Mouse (Mus musculus) liver, embryonic 16.5 days (tissue): ENCODE data around the gene Zfp382. TPM values are rescaled to one million over a fixed set of nuclear protein-coding genes. Genes with fewer than 3 reads are reported as not detected.

ENCODE experiments used
- ATAC-seq: fragments of 200-750 bp; cut with Nextera tagmentation; 2 replicates; pipeline ENCODE4 v1.8.0; 2017; ENCODE audit warnings: low read depth, mild to moderate bottlenecking, moderate number of reproducible peaks, moderate library complexity
- H3K27ac ChIP-seq: fragments of 300-500 bp; sonication (generic); 2 replicates; pipeline ENCODE4 v1.5.1; 2014; ENCODE audit warnings: mild to moderate bottlenecking, low read length
- H3K27me3 ChIP-seq: fragments of 300-500 bp; sonication (generic); 2 replicates; pipeline ENCODE4 v1.6.1; 2014; ENCODE audit warnings: low read depth, low read length, mixed read lengths; ENCODE audit not compliant: control insufficient read depth, insufficient read depth
- H3K36me3 ChIP-seq: fragments of 300-500 bp; sonication (generic); 2 replicates; pipeline ENCODE4 v1.6.1; 2014; ENCODE audit warnings: mild to moderate bottlenecking; ENCODE audit not compliant: control insufficient read depth, insufficient read depth
- H3K4me1 ChIP-seq: fragments of 300-500 bp; sonication (generic); 2 replicates; pipeline ENCODE4 v1.6.1; 2014; ENCODE audit warnings: low read depth, low read length, mixed read lengths; ENCODE audit not compliant: control insufficient read depth
- H3K4me2 ChIP-seq: fragments of 300-500 bp; sonication (generic); 2 replicates; pipeline ENCODE4 v1.6.1; 2014; ENCODE audit warnings: low read depth, low read length, mixed read lengths
- H3K4me3 ChIP-seq: fragments of 300-500 bp; sonication (generic); 2 replicates; pipeline ENCODE4 v1.5.1; 2014; ENCODE audit warnings: low read depth, mild to moderate bottlenecking, low read length
- H3K9ac ChIP-seq: fragments of 300-500 bp; sonication (generic); 2 replicates; pipeline ENCODE4 v1.6.1; 2014; ENCODE audit warnings: low read depth, low read length
- H3K9me3 ChIP-seq: fragments of 300-500 bp; sonication (generic); replicated peaks from 2 replicates; pipeline ENCODE4 v1.6.1; 2016; ENCODE audit warnings: low read length; ENCODE audit not compliant: control insufficient read depth
- WGBS: fragments of 180-500 bp; shearing (Covaris S2); extraction: QIAGEN DNeasy Blood & Tissue Kit; methylation state at CpG from one replicate; pipeline ENCODE4 v1.1.7; 2014; ENCODE audit not compliant: insufficient replicate concordance; 5-methylcytosine and 5-hydroxymethylcytosine counted together
- polyA plus RNA-seq: library from polyadenylated mRNA; unstranded; fragments of >200 nt; fragmentation: Nextera tagmentation; extraction: Ambion mirVana; gene quantifications from 2 replicates; pipeline ENCODE4 v1.2.1, GENCODE M21; 2015

Gene Zfp382
- 1.0 and 1.4 TPM in 2 replicates for polyA plus RNA-seq

GRCm38 (mm10) chr7:30121308-30122187 lies at the start of gene Zfp382:
Gene Zfp382 (plus strand): TSS chr7:30121942.
- peak within 1 kb of the TSS; percentile 69 for H3K9ac ChIP-seq
- peak within 1 kb of the TSS; percentile 98 for H3K4me2 ChIP-seq
- H3K27ac ChIP-seq = peak within 1 kb of the TSS; percentile 68
- peaks cover 4% of the 10 kb centered on the region for H3K4me1 ChIP-seq
- peak; percentile 97 for ATAC-seq
- peak within 1 kb of the TSS; percentile 80 for H3K4me3 ChIP-seq
- no peaks in the 10 kb centered on the region; the same call in 1 of the 2 replicates for H3K9me3 ChIP-seq
- no peaks in the 10 kb centered on the region for H3K36me3 ChIP-seq
- under 1% methylated on average over 61 of the region's 61 CpGs for WGBS
- no peaks in the 10 kb centered on the region for H3K27me3 ChIP-seq

GRCm38 (mm10) chr7:30072146-30073028 lies 49.4 kb upstream of the Zfp382 start, which contains the start of gene Zfp82:
Gene Zfp82 (minus strand): TSS chr7:30072900.
- ATAC-seq = peak; percentile 94
- Histone ChIP-seq H3K9ac (peak within 1 kb of the TSS; percentile 78), H3K4me1 (peaks cover 7% of the 10 kb centered on the region), H3K4me2 (peak within 1 kb of the TSS; percentile 98), H3K36me3 (no peaks in the 10 kb centered on the region), H3K4me3 (peak within 1 kb of the TSS; percentile 82), H3K9me3 (no peaks in the 10 kb centered on the region), H3K27ac (peak within 1 kb of the TSS; percentile 39; the same call in 1 of the 2 replicates), H3K27me3 (no peaks in the 10 kb centered on the region)
- WGBS = under 1% methylated on average over 50 of the region's 50 CpGs

GRCm38 (mm10) chr7:30086524-30086923 lies 35.2 kb upstream of the Zfp382 start:
- H3K27me3 ChIP-seq = no peaks in the 10 kb centered on the region
- no peaks in the 10 kb centered on the region for H3K36me3 ChIP-seq
- H3K27ac ChIP-seq = no peak overlapping the region
- H3K4me3 ChIP-seq = no peak overlapping the region
- no peak overlapping the region for H3K4me2 ChIP-seq
- no peak overlapping the region for H3K9ac ChIP-seq
- H3K9me3 ChIP-seq = no peaks in the 10 kb centered on the region
- 66% methylated on average over 9 of the region's 9 CpGs for WGBS
- ATAC-seq = no peak
- H3K4me1 ChIP-seq = peaks cover 15% of the 10 kb centered on the region

- Histone ChIP-seq H3K27ac (no peak overlapping the region), H3K4me3 (peak overlapping the region; percentile 73), H3K9me3 (no peaks in the 10 kb centered on the region), H3K9ac (peak overlapping the region; percentile 69), H3K36me3 (no peaks in the 10 kb centered on the region), H3K27me3 (no peaks in the 10 kb centered on the region), H3K4me2 (peak overlapping the region; percentile 99), H3K4me1 (peaks cover 20% of the 10 kb centered on the region)
- 16% methylated on average over 6 of the region's 6 CpGs for WGBS
- ATAC-seq = no peak
Measured at GRCm38 (mm10) chr7:30089405-30089804, 32.3 kb upstream of the Zfp382 start.

- Histone ChIP-seq H3K27me3 (no peaks in the 10 kb centered on the region), H3K4me3 (peak within 1 kb of the TSS; percentile 73), H3K4me2 (peak within 1 kb of the TSS; percentile 99), H3K9ac (peak within 1 kb of the TSS; percentile 69), H3K4me1 (peaks cover 21% of the 10 kb centered on the region), H3K9me3 (no peaks in the 10 kb centered on the region), H3K27ac (peak within 1 kb of the TSS; percentile 69), H3K36me3 (no peaks in the 10 kb centered on the region)
- WGBS = under 1% methylated on average over 40 of the region's 40 CpGs
- ATAC-seq = peak; percentile 93
Measured at GRCm38 (mm10) chr7:30090092-30090969, 31.4 kb upstream of the Zfp382 start, which contains the start of the genes Gm26920 and Zfp566. Gene Gm26920 (minus strand): TSS chr7:30090410. Gene Zfp566 (minus strand): TSS chr7:30090527.

- Histone ChIP-seq H3K9me3 (no peaks in the 10 kb centered on the region), H3K27ac (peak overlapping the region; percentile 39; the same call in 1 of the 2 replicates), H3K36me3 (no peaks in the 10 kb centered on the region), H3K27me3 (no peaks in the 10 kb centered on the region), H3K4me1 (peaks cover 26% of the 10 kb centered on the region), H3K4me2 (peak overlapping the region; percentile 90), H3K9ac (peak overlapping the region; percentile 54), H3K4me3 (peak overlapping the region; percentile 73)
- WGBS = 5% methylated on average over 9 of the region's 9 CpGs
- ATAC-seq = no peak
Measured at GRCm38 (mm10) chr7:30090970-30091585, 30.7 kb upstream of the Zfp382 start.

GRCm38 (mm10) chr7:30092666-30093065 lies 29.1 kb upstream of the Zfp382 start:
- Histone ChIP-seq H3K4me3 (no peak overlapping the region), H3K27me3 (no peaks in the 10 kb centered on the region), H3K9me3 (no peaks in the 10 kb centered on the region), H3K4me1 (peaks cover 29% of the 10 kb centered on the region), H3K27ac (no peak overlapping the region), H3K9ac (no peak overlapping the region), H3K4me2 (no peak overlapping the region), H3K36me3 (no peaks in the 10 kb centered on the region)
- WGBS = 66% methylated on average over 9 of the region's 9 CpGs
- no peak for ATAC-seq
